8 mouse cellular contexts compared by ENCODE assay signal in genomic region chr19:23757011-23757410, GRCm38 (mm10). TPM values are rescaled to one million over a fixed set of nuclear protein-coding genes. Genes with fewer than 3 reads are reported as not detected.
A peak's percentile ranks its signal among the peaks of the same experiment; 100 is the strongest.
DNase-seq lines count a peak whose midpoint lies in the region; ATAC-seq and TF ChIP-seq lines count a peak whose summit lies in the region.
"Had no signal": no experiment of that assay in that cellular context is flagged by ENCODE, and none has a peak within 500 bp of the region (broad histone marks: within the 10 kb centered on the region; RNA-seq: fewer than 3 reads in every experiment).

No protein-coding gene starts in this region.

- H3K36me3 ChIP-seq in lung, embryonic 14.5 days (ENCODE audit: insufficient read depth), result no peaks in the 10 kb centered on the region
- no peaks in the 10 kb centered on the region for H3K36me3 ChIP-seq in embryonic facial prominence, embryonic 12.5 days
- no peaks in the 10 kb centered on the region for H3K36me3 ChIP-seq in heart, embryonic 10.5 days
- H3K36me3 ChIP-seq in kidney, embryonic 14.5 days (ENCODE audit: control insufficient read depth, insufficient read depth, low read length), result no peaks in the 10 kb centered on the region
- H3K36me3 ChIP-seq: liver, embryonic 15.5 days had no signal

- TF ChIP-seq CTCF in lung, embryonic 14.5 days (IDR thresholded peaks at IDR 0.05; ENCODE audit: low read depth), result no peak

- peak overlapping the region; percentile 14; the same call in 1 of the 2 replicates for H3K4me2 ChIP-seq in lung, embryonic 14.5 days
- H3K4me2 ChIP-seq in embryonic facial prominence, embryonic 12.5 days (replicated peaks), result peak overlapping the region; percentile 14
- no peak overlapping the region for H3K4me2 ChIP-seq in kidney, embryonic 14.5 days (replicated peaks; ENCODE audit: low read depth, low read length)
- H3K4me2 ChIP-seq: liver, embryonic 15.5 days had no signal

- no peak for DNase-seq in lung, embryonic 14.5 days
- no peak for DNase-seq in lung, postnatal 4 days
- peak; percentile 56 for DNase-seq in heart, embryonic 10.5 days (ENCODE audit: low spot score)
- peak; percentile 11 for DNase-seq in lung, postnatal 36 days
- no peak for DNase-seq in urinary bladder, postnatal 10 days (ENCODE audit: low spot score)

- H3K9ac ChIP-seq in lung, embryonic 14.5 days, result no peak overlapping the region
- H3K9ac ChIP-seq in embryonic facial prominence, embryonic 12.5 days, result no peak overlapping the region
- H3K9ac ChIP-seq in kidney, embryonic 14.5 days (ENCODE audit: low read depth, low read length), result no peak overlapping the region
- H3K9ac ChIP-seq: liver, embryonic 15.5 days had no signal

- H3K27ac ChIP-seq in lung, embryonic 14.5 days (ENCODE audit: low read depth), result no peak overlapping the region
- H3K27ac ChIP-seq in embryonic facial prominence, embryonic 12.5 days, result no peak overlapping the region
- no peak overlapping the region for H3K27ac ChIP-seq in heart, embryonic 10.5 days
- H3K27ac ChIP-seq in kidney, embryonic 14.5 days (ENCODE audit: low read depth, low read length), result no peak overlapping the region
- H3K27ac ChIP-seq: liver, embryonic 15.5 days had no signal

- 8% methylated on average over 7 of the region's 7 CpGs for WGBS in lung, embryonic 14.5 days
- WGBS in embryonic facial prominence, embryonic 12.5 days, result 8% methylated on average over 7 of the region's 7 CpGs
- WGBS in heart, embryonic 10.5 days, result 10% methylated on average over 7 of the region's 7 CpGs
- WGBS in kidney, embryonic 14.5 days, result 23% methylated on average over 7 of the region's 7 CpGs

- no peaks in the 10 kb centered on the region for H3K4me1 ChIP-seq in lung, embryonic 14.5 days (ENCODE audit: insufficient read depth)
- H3K4me1 ChIP-seq in embryonic facial prominence, embryonic 12.5 days, result peaks cover 5% of the 10 kb centered on the region; the same call in 1 of the 2 replicates
- peaks cover 18% of the 10 kb centered on the region for H3K4me1 ChIP-seq in heart, embryonic 10.5 days
- H3K4me1 ChIP-seq in kidney, embryonic 14.5 days (ENCODE audit: control insufficient read depth, insufficient read depth, low read length), result no peaks in the 10 kb centered on the region

- ATAC-seq in lung, embryonic 14.5 days (ENCODE audit: insufficient read depth), result no peak
- ATAC-seq in embryonic facial prominence, embryonic 12.5 days (ENCODE audit: insufficient number of reproducible peaks, insufficient read depth, low FRiP score, low TSS enrichment), result no peak
- ATAC-seq in kidney, embryonic 14.5 days (ENCODE audit: low FRiP score, low TSS enrichment), result no peak

- no peak overlapping the region for H3K4me3 ChIP-seq in lung, embryonic 14.5 days (ENCODE audit: low read depth, low read length)
- H3K4me3 ChIP-seq in embryonic facial prominence, embryonic 12.5 days, result no peak overlapping the region
- peak overlapping the region; percentile 29 for H3K4me3 ChIP-seq in heart, embryonic 10.5 days
- H3K4me3 ChIP-seq in kidney, embryonic 14.5 days (ENCODE audit: low read length), result no peak overlapping the region
- H3K4me3 ChIP-seq: liver, embryonic 15.5 days had no signal

- peaks cover 26% of the 10 kb centered on the region for H3K27me3 ChIP-seq in lung, embryonic 14.5 days (ENCODE audit: insufficient read depth, low read length)
- H3K27me3 ChIP-seq in embryonic facial prominence, embryonic 12.5 days, result peaks cover 23% of the 10 kb centered on the region
- H3K27me3 ChIP-seq in heart, embryonic 10.5 days (ENCODE audit: insufficient read depth, poor library complexity, severe bottlenecking), result peaks cover 27% of the 10 kb centered on the region
- peaks cover 4% of the 10 kb centered on the region; the same call in 1 of the 2 replicates for H3K27me3 ChIP-seq in kidney, embryonic 14.5 days (ENCODE audit: control insufficient read depth, insufficient read depth, low read length)

- H3K9me3 ChIP-seq in lung, embryonic 14.5 days (ENCODE audit: low read depth, low read length), result no peaks in the 10 kb centered on the region
- no peaks in the 10 kb centered on the region for H3K9me3 ChIP-seq in embryonic facial prominence, embryonic 12.5 days
- H3K9me3 ChIP-seq in heart, embryonic 10.5 days, result no peaks in the 10 kb centered on the region
- H3K9me3 ChIP-seq in kidney, embryonic 14.5 days (ENCODE audit: control insufficient read depth, low read length), result no peaks in the 10 kb centered on the region
- H3K9me3 ChIP-seq: liver, embryonic 15.5 days had no signal

RNA-seq across cellular contexts. Expression of gene Apba1, which starts 1.7 kb away (rescaled TPM):
- polyA plus RNA-seq in lung, embryonic 14.5 days (2014; fragmentation: Nextera tagmentation; extraction: Ambion mirVana), result 0.19 and 0.25 TPM in 2 replicates
- 0.73 and 0.96 TPM in 2 replicates for polyA plus RNA-seq in embryonic facial prominence, embryonic 12.5 days (2016; fragmentation: Nextera tagmentation; extraction: Ambion mirVana)
- polyA plus RNA-seq in heart, embryonic 10.5 days (2016; fragmentation: Nextera tagmentation; extraction: Ambion mirVana), result 0.25 and 0.28 TPM in 2 replicates
- 0.46 and 0.79 TPM in 2 replicates for polyA plus RNA-seq in kidney, embryonic 14.5 days (2014; fragmentation: Nextera tagmentation; extraction: Ambion mirVana)

Comparison
In these comparisons a context has a peak if more than half of its experiments do, and no peak if none do; other contexts are left out.
1. DNase-seq: peak in heart, embryonic 10.5 days (single experiment) and lung, postnatal 36 days (single experiment); none in lung, embryonic 14.5 days (single experiment), lung, postnatal 4 days (0 of 2) and urinary bladder, postnatal 10 days (single experiment).